ENCODE assay signal across 8 mouse cellular contexts in the genomic region with DNA sequence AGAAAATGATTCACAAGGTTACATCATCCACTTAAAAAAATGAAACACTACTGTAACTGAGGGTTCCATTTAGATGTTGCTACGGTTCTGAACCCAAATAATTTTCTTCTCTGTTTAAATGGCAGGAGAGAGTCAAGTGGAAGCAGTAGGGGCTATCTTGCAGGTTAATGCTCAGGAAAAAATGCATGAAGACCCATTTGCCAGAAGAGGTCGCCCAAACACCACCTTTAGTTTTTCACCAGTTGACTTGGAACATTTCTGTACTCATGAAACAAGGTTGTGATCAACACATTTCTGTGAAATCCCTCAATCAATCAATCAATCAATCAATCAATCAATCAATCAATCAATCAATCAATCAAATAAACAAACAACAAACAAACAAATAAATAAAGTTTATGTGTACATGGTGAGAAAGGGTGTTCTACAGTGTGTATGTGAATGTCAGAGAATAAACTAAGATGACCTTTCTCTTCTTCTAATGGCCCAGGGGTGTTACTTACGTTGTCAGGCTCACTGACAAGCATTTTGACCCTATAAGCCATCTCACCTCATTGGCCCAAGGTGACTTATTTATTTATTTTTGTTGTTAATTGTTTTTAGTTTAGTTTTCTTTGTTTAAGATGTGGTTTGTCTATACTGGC.
A peak's percentile ranks its signal among the peaks of the same experiment; 100 is the strongest.
DNase-seq lines count a peak whose midpoint lies in the region; ATAC-seq and TF ChIP-seq lines count a peak whose summit lies in the region.

No protein-coding gene starts in this region.

- no peak overlapping the region for H3K27ac ChIP-seq in cerebellum, adult 2 months (ENCODE audit: insufficient read depth, low read length)
- no peak overlapping the region for H3K27ac ChIP-seq in cortical plate, adult 2 months (ENCODE audit: insufficient read depth, low read length)
- H3K27ac ChIP-seq in hindbrain, postnatal 0 days, result no peak overlapping the region
- no peak overlapping the region for H3K27ac ChIP-seq in neural tube, embryonic 12.5 days

- H3K4me1 ChIP-seq in cerebellum, adult 2 months (ENCODE audit: control insufficient read depth, insufficient read depth, low read length), result no peaks in the 10 kb centered on the region
- no peaks in the 10 kb centered on the region for H3K4me1 ChIP-seq in cortical plate, adult 2 months (ENCODE audit: control insufficient read depth, insufficient read depth, low read length)
- H3K4me1 ChIP-seq in hindbrain, postnatal 0 days (ENCODE audit: insufficient read depth, low read length), result no peaks in the 10 kb centered on the region
- no peaks in the 10 kb centered on the region for H3K4me1 ChIP-seq in neural tube, embryonic 12.5 days

- WGBS in cerebellum, adult 2 months, result 20% methylated on average over 3 of the region's 3 CpGs
- WGBS in hindbrain, postnatal 0 days, result 21% methylated on average over 3 of the region's 3 CpGs
- 21% methylated on average over 3 of the region's 3 CpGs for WGBS in neural tube, embryonic 12.5 days

- no peak overlapping the region for H3K9ac ChIP-seq in hindbrain, postnatal 0 days (replicated peaks; ENCODE audit: low read length)
- H3K9ac ChIP-seq in neural tube, embryonic 12.5 days, result no peak overlapping the region

- no peak overlapping the region for H3K4me3 ChIP-seq in cerebellum, adult 2 months (replicated peaks; ENCODE audit: insufficient read depth, low read depth, low read length)
- H3K4me3 ChIP-seq in cortical plate, adult 2 months (ENCODE audit: insufficient read depth, low read length), result no peak overlapping the region
- no peak overlapping the region for H3K4me3 ChIP-seq in hindbrain, postnatal 0 days (ENCODE audit: low read length)
- H3K4me3 ChIP-seq in neural tube, embryonic 12.5 days, result no peak overlapping the region

- H3K36me3 ChIP-seq in hindbrain, postnatal 0 days (ENCODE audit: insufficient read depth, low read length), result no peaks in the 10 kb centered on the region
- H3K36me3 ChIP-seq in neural tube, embryonic 12.5 days, result no peaks in the 10 kb centered on the region

- H3K9me3 ChIP-seq in hindbrain, postnatal 0 days (ENCODE audit: low read length), result no peaks in the 10 kb centered on the region
- H3K9me3 ChIP-seq in neural tube, embryonic 12.5 days, result no peaks in the 10 kb centered on the region

- TF ChIP-seq CTCF in cerebellum, adult 2 months (IDR thresholded peaks at IDR 0.05; ENCODE audit: borderline replicate concordance, insufficient read depth, low read depth, low read length), result peak; percentile 50; the same call in 1 of the 2 replicates
- TF ChIP-seq CTCF in cortical plate, adult 2 months (IDR thresholded peaks at IDR 0.05; ENCODE audit: extremely low read depth, insufficient read depth, low read length), result peak; percentile 63; the same call in 1 of the 2 replicates
- TF ChIP-seq CTCF in hindbrain, postnatal 0 days (IDR thresholded peaks at IDR 0.05; ENCODE audit: low read depth), result peak; percentile 80

- ATAC-seq in hindbrain, postnatal 0 days, result peak; percentile 67; the same call in 1 of the 2 replicates
- peak; percentile 52; the same call in 1 of the 2 replicates for ATAC-seq in neural tube, embryonic 12.5 days (ENCODE audit: low FRiP score, low read depth)
- ATAC-seq in erythroblast, adult 5-6 weeks (replicated peaks; ENCODE audit: low FRiP score, poor library complexity, severe bottlenecking), result no peak

- H3K4me2 ChIP-seq in hindbrain, postnatal 0 days (ENCODE audit: low read depth, low read length), result no peak overlapping the region
- no peak overlapping the region for H3K4me2 ChIP-seq in neural tube, embryonic 12.5 days (replicated peaks)

- no peaks in the 10 kb centered on the region for H3K27me3 ChIP-seq in cerebellum, adult 2 months (ENCODE audit: control insufficient read depth, insufficient read depth, low read length)
- H3K27me3 ChIP-seq in hindbrain, postnatal 0 days (ENCODE audit: insufficient read depth, low read length), result no peaks in the 10 kb centered on the region
- H3K27me3 ChIP-seq in neural tube, embryonic 12.5 days (replicated peaks), result no peaks in the 10 kb centered on the region

- no peak for TF ChIP-seq POLR2A in cerebellum, adult 2 months (IDR thresholded peaks at IDR 0.05; ENCODE audit: borderline replicate concordance, insufficient read depth, low read length)
- no peak for TF ChIP-seq POLR2A in cortical plate, adult 2 months (IDR thresholded peaks at IDR 0.05; ENCODE audit: extremely low read depth, insufficient read depth, low read length)

- DNase-seq in cerebellum, adult 2 months, result peak; percentile 14 to 26
- DNase-seq in cerebellum, adult 11-12 months, result no peak
- peak; percentile 46 for DNase-seq in lung, postnatal 10 days
- no peak for DNase-seq in lung, postnatal 25 days (ENCODE audit: low spot score)
- DNase-seq in hindbrain, postnatal 0 days (ENCODE audit: low spot score), result peak; percentile 84

Comparison
In these comparisons a context has a peak if more than half of its experiments do, and no peak if none do; other contexts are left out.
1. DNase-seq: peak in cerebellum, adult 2 months (2 of 2), lung, postnatal 10 days (single experiment) and hindbrain, postnatal 0 days (single experiment); none in cerebellum, adult 11-12 months (single experiment) and lung, postnatal 25 days (single experiment).
2. Peak in every context shown above with its lines, with median percentiles within 50 percentile points of each other: CTCF ChIP-seq.